Mouse (Mus musculus) myocyte (in vitro differentiated cells): ENCODE results near the gene Tmem200c. TPM values are rescaled to one million over a fixed set of nuclear protein-coding genes. Genes with fewer than 3 reads are reported as not detected.

ENCODE experiments used
- H3K27me3 ChIP-seq: one replicate; pipeline ENCODE4 v1.6.1; 2011; ENCODE audit not compliant: control insufficient read depth, insufficient read depth, insufficient read length
- H3K36me3 ChIP-seq: one replicate; pipeline ENCODE4 v1.6.1; 2011; ENCODE audit not compliant: control insufficient read depth, insufficient read depth
- H3K4me2 ChIP-seq: one replicate; pipeline ENCODE4 v1.6.1; 2011; ENCODE audit warnings: low read depth, control low read depth
- H3K4me3 ChIP-seq: one replicate; pipeline ENCODE4 v1.5.1; 2011; ENCODE audit warnings: mild to moderate bottlenecking, control low read depth, moderate library complexity
- H3K79me2 ChIP-seq: one replicate; pipeline ENCODE4 v1.6.1; 2011; ENCODE audit not compliant: control insufficient read depth, insufficient read depth
- H3ac ChIP-seq: one replicate; pipeline ENCODE4 v1.6.1; 2011; ENCODE audit not compliant: control insufficient read depth, insufficient read length
- CEBPB ChIP-seq: IDR thresholded peaks from 2 replicates; pipeline ENCODE4 v1.6.1; 2011; ENCODE audit warnings: mild to moderate bottlenecking, moderate library complexity; ENCODE audit not compliant: poor library complexity, insufficient read depth, severe bottlenecking
- E2F4 ChIP-seq: IDR thresholded peaks from one replicate; pipeline ENCODE4 v1.6.1; 2011; ENCODE audit warnings: mild to moderate bottlenecking, control low read depth, moderate library complexity; ENCODE audit not compliant: insufficient read depth
- MAX ChIP-seq: IDR thresholded peaks from one replicate; pipeline ENCODE4 v1.6.1; 2011; ENCODE audit warnings: low read depth, mild to moderate bottlenecking, control low read depth
- MYOD1 ChIP-seq, 3 experiments: IDR thresholded peaks; one replicate each; pipeline ENCODE4 v1.6.1; 2011; ENCODE audit warnings: control low read depth in 2 of 3, low read depth in 2 of 3, mild to moderate bottlenecking in 2 of 3, moderate library complexity in 1 of 3; ENCODE audit not compliant: insufficient read length in 2 of 3, control insufficient read depth in 1 of 3
- MYOG ChIP-seq, 3 experiments: IDR thresholded peaks; one replicate each; pipeline ENCODE4 v1.6.1; 2011; ENCODE audit warnings: control low read depth in 2 of 3, low read depth in 2 of 3, mild to moderate bottlenecking in 2 of 3; ENCODE audit not compliant: insufficient read length in 2 of 3, control insufficient read depth in 1 of 3, insufficient read depth in 1 of 3
- POLR2A ChIP-seq: IDR thresholded peaks from one replicate; pipeline ENCODE4 v1.6.1; 2011; ENCODE audit warnings: low read depth, mild to moderate bottlenecking, control low read depth, moderate library complexity; ENCODE audit not compliant: insufficient read length
- POLR2AphosphoS2 ChIP-seq: IDR thresholded peaks from one replicate; pipeline ENCODE4 v1.6.1; 2011; ENCODE audit warnings: low read depth, control low read depth; ENCODE audit not compliant: insufficient read length
- REST ChIP-seq: IDR thresholded peaks from one replicate; pipeline ENCODE4 v1.6.1; 2011; ENCODE audit warnings: mild to moderate bottlenecking, control low read depth, moderate library complexity; ENCODE audit not compliant: insufficient read depth, insufficient read length
- SRF ChIP-seq: IDR thresholded peaks from one replicate; pipeline ENCODE4 v1.6.1; 2011; ENCODE audit warnings: low read depth; ENCODE audit not compliant: control insufficient read depth, insufficient read length
- TCF12 ChIP-seq: IDR thresholded peaks from one replicate; pipeline ENCODE4 v1.6.1; 2011; ENCODE audit warnings: mild to moderate bottlenecking, control low read depth; ENCODE audit not compliant: poor library complexity, insufficient read depth, severe bottlenecking
- TCF3 ChIP-seq: IDR thresholded peaks from one replicate; pipeline ENCODE4 v1.6.1; 2011; ENCODE audit warnings: low read depth, control low read depth; ENCODE audit not compliant: insufficient read length
- USF1 ChIP-seq: IDR thresholded peaks from one replicate; pipeline ENCODE4 v1.6.1; 2011; ENCODE audit warnings: low read depth, mild to moderate bottlenecking, control low read depth, moderate library complexity
- polyA plus RNA-seq: library from polyadenylated mRNA; unstranded; fragments of >200 nt; fragmentation: generic; extraction: Trizol; gene quantifications from one replicate; pipeline ENCODE4 v1.2.1, GENCODE M21; 2012; ENCODE audit warnings: missing spikeins

The Tmem200c gene
- polyA plus RNA-seq, 1 experiment: 0.34 TPM

GRCm38 (mm10) chr17:68839888-68840571, 13.6 kb downstream of the Tmem200c start:
- Histone ChIP-seq H3K4me3 (no peak overlapping the region), H3K4me2 (no peak overlapping the region), H3ac (no peak overlapping the region), H3K79me2 (no peaks in the 10 kb centered on the region), H3K27me3 (peaks cover 9% of the 10 kb centered on the region), H3K36me3 (no peaks in the 10 kb centered on the region)
- no peak for TF ChIP-seq E2F4
- no peak for TF ChIP-seq POLR2A
- no peak for TF ChIP-seq MYOD1 (IDR thresholded peaks at IDR 0.05; ENCODE audit: control insufficient read depth in 1 of 3, insufficient read length in 2 of 3, low read depth in 2 of 3)
- no peak for TF ChIP-seq POLR2AphosphoS2
- no peak for TF ChIP-seq TCF3
- no peak for TF ChIP-seq REST

- H3K79me2 ChIP-seq: no peaks in the 10 kb centered on the region
- no peak for TF ChIP-seq MAX
- no peak for TF ChIP-seq TCF12
- no peak for TF ChIP-seq E2F4
- no peak overlapping the region for H3K4me3 ChIP-seq
- H3K27me3 ChIP-seq: peaks cover 9% of the 10 kb centered on the region
- no peak overlapping the region for H3ac ChIP-seq
- no peak overlapping the region for H3K4me2 ChIP-seq
- H3K36me3 ChIP-seq: no peaks in the 10 kb centered on the region
These were observed 14.1 kb downstream of the Tmem200c start for GRCm38 (mm10) chr17:68840572-68840939.

DNA sequence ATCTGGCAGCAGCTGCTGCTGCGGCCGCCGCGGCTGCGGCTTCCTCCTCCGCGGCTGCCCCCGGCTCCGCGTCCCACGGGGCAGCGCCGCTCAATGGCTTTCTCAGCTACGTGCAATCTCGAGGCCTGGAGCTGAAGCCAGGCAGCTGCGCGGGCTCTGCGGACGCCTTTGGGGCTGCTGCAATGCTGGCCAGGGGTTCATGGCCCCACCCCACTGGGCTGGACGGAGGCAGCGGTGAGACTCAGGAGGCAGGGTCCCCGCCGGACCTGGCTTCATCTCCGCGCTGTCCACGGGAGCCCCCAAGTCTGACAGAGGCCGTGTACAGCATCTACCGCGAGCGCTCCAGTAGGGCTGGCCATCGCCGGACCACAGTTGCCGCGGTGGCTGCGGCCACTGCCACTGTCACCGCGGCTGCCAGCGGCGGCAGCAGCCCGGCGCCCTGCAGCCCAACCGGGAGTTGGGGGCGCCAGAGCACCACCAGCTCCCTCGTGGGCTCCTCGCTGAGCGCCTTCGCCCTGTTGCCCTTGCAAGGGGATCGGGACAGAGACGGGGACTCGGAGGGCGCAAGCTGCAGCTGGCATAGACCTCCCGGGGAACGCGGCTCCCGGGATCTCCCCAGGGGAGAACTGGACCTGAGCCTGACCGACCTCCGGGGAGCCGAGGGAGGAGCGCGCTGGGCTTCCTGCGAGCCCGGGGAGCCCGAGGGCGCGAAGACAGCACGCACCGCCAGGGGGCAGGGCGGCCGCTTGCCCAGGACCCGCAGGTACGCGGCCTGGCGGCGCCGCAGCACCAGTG, 14.9 kb downstream of the Tmem200c start:
- Histone ChIP-seq H3K79me2 (no peaks in the 10 kb centered on the region), H3K4me2 (no peak overlapping the region), H3K36me3 (no peaks in the 10 kb centered on the region), H3K27me3 (peaks cover 9% of the 10 kb centered on the region), H3ac (no peak overlapping the region), H3K4me3 (no peak overlapping the region)
- TF ChIP-seq CEBPB (no peak), MYOG (IDR thresholded peaks at IDR 0.05; ENCODE audit: control insufficient read depth in 1 of 3, insufficient read depth in 1 of 3, insufficient read length in 2 of 3, low read depth in 2 of 3) (no peak), MYOD1 (IDR thresholded peaks at IDR 0.05; ENCODE audit: control insufficient read depth in 1 of 3, insufficient read length in 2 of 3, low read depth in 2 of 3) (no peak), POLR2A (no peak), SRF (no peak), TCF12 (no peak), MAX (no peak), E2F4 (no peak), TCF3 (no peak)

DNA sequence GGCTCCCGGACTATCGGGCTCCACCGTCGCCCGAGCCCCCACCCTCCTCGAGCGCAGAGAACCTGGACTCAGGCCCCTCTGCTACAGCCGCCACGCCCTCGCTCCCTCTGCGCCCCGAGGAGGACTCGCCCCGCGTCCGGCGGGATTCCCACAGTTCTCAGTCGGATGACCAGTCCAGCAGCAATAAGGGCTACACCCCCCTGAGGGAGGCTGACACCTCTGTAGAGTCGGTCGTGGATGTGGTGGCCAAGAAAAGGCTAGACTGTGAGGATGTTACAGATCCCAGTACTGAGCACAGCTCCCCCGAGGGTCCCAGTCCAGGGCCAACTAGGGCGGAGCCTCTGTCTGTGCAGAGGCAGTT, 15.4 kb downstream of the Tmem200c start:
- Histone ChIP-seq H3K27me3 (peaks cover 4% of the 10 kb centered on the region), H3K4me2 (no peak overlapping the region), H3K36me3 (no peaks in the 10 kb centered on the region), H3K4me3 (no peak overlapping the region), H3K79me2 (no peaks in the 10 kb centered on the region), H3ac (no peak overlapping the region)
- TF ChIP-seq MYOG (IDR thresholded peaks at IDR 0.05; ENCODE audit: control insufficient read depth in 1 of 3, insufficient read depth in 1 of 3, insufficient read length in 2 of 3, low read depth in 2 of 3): no peak
- no peak for TF ChIP-seq POLR2AphosphoS2
- no peak for TF ChIP-seq SRF
- no peak for TF ChIP-seq CEBPB
- no peak for TF ChIP-seq USF1
- TF ChIP-seq TCF12: no peak
- TF ChIP-seq TCF3: no peak
- TF ChIP-seq MAX: no peak
- TF ChIP-seq REST: no peak
- TF ChIP-seq POLR2A: no peak
- TF ChIP-seq MYOD1 (IDR thresholded peaks at IDR 0.05; ENCODE audit: control insufficient read depth in 1 of 3, insufficient read length in 2 of 3, low read depth in 2 of 3): no peak
- no peak for TF ChIP-seq E2F4

DNA sequence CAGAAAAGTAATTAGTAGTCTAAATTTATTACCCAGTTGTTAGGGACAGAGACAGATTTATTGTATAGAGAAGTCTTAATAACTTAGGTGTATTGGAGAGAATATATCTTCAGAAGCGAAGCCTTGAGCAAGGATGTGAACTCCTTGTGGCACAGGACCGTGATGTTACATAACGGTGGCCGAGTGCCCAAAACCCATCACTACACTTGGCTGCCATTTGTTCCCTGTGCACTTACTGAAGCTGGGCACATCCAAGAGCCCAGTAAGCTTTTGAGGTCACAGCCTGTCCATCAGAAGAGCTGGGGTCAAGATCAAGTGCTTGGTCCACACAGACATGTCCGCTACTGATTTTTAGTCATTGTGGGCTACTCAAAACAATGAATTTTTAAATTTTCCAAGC, 19.5 kb downstream of the Tmem200c start:
- no peak overlapping the region for H3ac ChIP-seq
- no peak overlapping the region for H3K4me3 ChIP-seq
- H3K36me3 ChIP-seq: no peaks in the 10 kb centered on the region
- TF ChIP-seq E2F4: no peak
- TF ChIP-seq MYOD1 (IDR thresholded peaks at IDR 0.05; ENCODE audit: control insufficient read depth in 1 of 3, insufficient read length in 2 of 3, low read depth in 2 of 3): no peak
- no peak for TF ChIP-seq TCF12
- TF ChIP-seq MYOG (IDR thresholded peaks at IDR 0.05; ENCODE audit: control insufficient read depth in 1 of 3, insufficient read depth in 1 of 3, insufficient read length in 2 of 3, low read depth in 2 of 3): no peak
- no peak for TF ChIP-seq SRF
- no peak for TF ChIP-seq POLR2AphosphoS2
- no peak for TF ChIP-seq POLR2A
- no peak for TF ChIP-seq REST
- H3K79me2 ChIP-seq: no peaks in the 10 kb centered on the region
- H3K4me2 ChIP-seq: no peak overlapping the region
- no peaks in the 10 kb centered on the region for H3K27me3 ChIP-seq
